Mouse (Mus musculus): Measurements from ENCODE around the gene Dnah1.

DNA sequence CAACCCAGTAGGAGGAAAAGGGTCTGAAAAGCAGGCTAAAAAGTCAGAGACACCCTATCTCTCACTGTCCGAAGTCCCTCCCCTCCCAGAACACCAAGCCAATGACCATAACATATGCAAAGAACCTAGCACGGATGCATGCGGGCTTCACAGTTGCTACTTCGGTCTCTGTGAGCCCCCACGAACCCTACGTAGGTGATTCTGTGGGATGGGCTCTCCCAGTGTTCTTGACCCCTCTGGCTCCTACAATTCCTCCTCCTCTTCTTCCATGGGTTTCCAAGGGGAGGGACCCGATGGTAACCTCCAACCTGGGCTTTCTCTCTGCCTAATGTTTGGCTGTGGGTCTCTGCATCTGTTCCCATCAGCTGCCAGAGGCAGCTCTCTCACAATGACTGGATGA, 3.1 kb upstream of the Dnah1 start:
- TF ChIP-seq POLR2A (IDR thresholded peaks at IDR 0.05; ENCODE audit: borderline replicate concordance, control insufficient read depth, low read depth, low read length): no peak
- TF ChIP-seq CTCF (IDR thresholded peaks at IDR 0.05; ENCODE audit: control insufficient read depth, insufficient read depth, low read length): no peak

Measured in bone marrow, adult 2 months (tissue).